Mouse (Mus musculus) adrenal gland, adult 18-20 months (tissue): Measurements from ENCODE around the gene Tmem179. TPM values are rescaled to one million over a fixed set of nuclear protein-coding genes. Genes with fewer than 3 reads are reported as not detected.
A peak's percentile ranks its signal among the peaks of the same experiment; 100 is the strongest.

ENCODE experiments used
- DNase-seq, 2 experiments: peaks; one replicate each; pipeline ENCODE4 v3.0.0; 2021 to 2022; ENCODE audit warnings: low spot score in 2 of 2
- total RNA-seq, 2 experiments: library from RNA; stranded (reverse); gene quantifications; 1 replicate in 1 of 2; 2 replicates in 1 of 2; pipeline ENCODE4 v1.2.3; 2021

The Tmem179 gene
- total RNA-seq, 2 experiments from 2014 or later, result 6.5 to 8.5 TPM

DNA sequence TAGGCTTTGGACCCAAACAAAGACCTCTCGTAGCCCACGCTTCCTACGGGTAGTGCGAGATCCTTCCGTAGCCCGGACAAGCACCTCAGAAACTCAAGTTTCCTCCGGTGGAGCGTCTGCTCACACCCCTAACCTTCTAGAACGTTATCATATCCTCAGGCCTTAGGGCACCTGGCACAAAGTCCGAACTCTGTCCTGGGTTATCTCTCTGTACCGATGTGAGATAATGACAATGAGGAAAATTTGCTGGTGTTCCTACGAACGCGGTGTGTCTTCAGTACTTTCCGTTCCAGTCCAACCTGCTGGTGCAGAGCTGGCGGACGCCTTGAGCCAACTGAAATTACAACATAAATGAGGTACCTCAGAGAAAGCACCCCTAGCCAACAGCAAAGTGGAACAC, 50.6 kb downstream of the Tmem179 start:
- no peak for DNase-seq

DNA sequence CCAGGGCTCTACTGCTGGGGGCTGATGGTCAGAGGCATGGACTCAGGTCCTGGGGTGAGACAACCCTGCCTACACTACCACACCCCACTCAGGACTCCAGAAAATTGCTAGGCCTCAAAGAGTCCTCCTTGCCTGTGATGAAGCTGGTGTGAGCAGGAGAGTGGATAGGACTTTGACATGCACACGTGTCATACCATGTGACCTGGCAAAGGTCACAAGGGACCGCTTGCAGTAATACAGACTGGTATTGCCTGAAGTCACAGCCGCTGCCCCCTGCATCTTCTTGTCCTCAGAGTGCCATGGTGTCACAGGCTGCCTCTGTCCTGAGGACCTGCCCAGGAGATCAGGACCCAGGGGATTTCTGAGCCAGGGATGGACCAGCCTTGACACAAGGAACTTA, 52.0 kb downstream of the Tmem179 start:
- no peak for DNase-seq

DNA sequence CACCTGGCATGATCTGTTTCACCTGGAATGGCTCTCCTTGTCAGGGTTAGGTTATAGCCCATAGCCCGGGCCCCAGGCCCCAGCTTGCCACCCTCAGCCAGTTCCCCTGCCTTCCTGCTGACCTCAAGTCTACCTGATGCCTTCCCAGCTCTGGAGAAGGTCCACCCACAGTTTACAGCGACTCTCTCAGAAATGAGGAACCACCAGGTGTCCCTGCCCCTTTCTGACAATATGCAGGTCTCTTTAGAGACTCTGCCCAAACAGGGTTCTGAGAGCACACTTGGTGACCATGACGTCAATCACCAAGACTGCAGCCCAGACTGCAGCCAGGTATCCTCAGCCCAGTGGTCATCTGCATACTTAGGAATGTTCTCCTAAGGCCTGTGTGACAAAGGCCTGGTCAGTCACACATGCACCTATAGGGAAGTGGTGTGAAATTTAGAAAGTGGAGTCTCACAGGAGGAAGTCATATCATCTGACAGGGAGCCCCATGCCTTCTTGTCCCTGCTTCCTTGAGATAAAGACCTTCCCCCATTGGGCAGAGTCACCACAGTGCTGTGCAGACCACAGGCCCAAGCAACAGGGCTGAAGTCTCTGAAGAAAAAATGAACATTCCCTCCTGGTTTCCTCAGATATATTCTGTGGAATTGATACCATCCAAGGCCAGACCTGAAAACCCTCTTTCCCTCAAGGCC, 52.6 kb downstream of the Tmem179 start:
- no peak for DNase-seq

DNA sequence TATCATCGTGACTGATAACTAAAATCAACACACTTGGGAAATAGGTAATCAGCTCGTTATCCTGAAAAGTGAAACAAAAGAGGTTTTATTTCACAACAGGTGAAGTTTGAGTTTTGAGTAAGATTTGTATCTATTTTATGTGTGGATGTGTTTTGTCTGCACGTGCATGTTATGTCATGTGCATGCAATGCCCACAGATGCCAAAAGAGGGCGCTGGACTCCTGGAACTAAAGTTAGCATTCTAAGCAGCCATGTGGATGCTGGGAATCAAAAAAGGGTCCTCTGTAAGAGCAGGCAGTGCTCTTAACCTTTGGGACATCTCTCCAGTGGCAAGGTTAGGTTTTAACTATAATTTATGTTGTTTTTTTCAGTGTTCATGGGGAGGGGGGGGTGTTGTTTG, 53.3 kb downstream of the Tmem179 start:
- DNase-seq, result no peak

DNA sequence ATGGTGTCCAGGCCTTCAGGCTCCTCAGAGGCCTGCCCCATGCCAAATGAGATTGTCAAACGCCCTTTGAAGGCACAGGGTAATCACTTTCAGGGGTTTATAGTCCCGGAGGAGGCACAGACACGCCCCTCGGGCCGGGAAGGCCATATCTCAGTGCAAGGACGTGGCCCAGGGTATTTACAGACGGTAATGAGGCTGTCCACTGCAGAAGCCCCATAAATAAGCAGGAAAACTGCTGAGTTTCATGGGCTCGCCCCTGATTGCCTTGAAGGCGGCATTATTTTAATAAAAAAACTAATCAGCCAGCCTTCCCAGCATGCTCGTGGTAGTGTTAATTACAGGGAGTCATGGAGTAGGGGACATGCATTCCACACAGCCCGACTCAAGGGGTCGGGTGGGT, 54.1 kb downstream of the Tmem179 start:
- no peak for DNase-seq

DNA sequence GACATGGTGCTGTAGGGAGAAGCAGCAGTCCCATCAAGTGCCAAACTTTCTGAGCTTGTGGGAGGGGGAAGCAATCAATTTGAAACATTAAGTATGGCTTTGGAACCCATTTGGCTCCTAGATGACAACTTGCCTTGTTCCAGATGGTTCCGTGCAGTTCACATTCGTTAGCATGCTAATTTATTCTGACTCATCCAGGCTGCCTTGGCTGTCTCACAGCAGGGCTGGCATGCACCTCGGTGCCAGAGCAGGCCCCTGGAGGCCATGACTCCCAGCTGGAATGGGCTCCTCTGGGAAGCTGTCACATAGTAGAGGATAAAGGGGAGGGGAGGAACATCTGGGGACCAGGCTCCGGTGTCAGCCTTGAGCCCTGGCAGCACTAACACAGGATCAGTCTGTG, 58.7 kb downstream of the Tmem179 start:
- DNase-seq, result no peak

DNA sequence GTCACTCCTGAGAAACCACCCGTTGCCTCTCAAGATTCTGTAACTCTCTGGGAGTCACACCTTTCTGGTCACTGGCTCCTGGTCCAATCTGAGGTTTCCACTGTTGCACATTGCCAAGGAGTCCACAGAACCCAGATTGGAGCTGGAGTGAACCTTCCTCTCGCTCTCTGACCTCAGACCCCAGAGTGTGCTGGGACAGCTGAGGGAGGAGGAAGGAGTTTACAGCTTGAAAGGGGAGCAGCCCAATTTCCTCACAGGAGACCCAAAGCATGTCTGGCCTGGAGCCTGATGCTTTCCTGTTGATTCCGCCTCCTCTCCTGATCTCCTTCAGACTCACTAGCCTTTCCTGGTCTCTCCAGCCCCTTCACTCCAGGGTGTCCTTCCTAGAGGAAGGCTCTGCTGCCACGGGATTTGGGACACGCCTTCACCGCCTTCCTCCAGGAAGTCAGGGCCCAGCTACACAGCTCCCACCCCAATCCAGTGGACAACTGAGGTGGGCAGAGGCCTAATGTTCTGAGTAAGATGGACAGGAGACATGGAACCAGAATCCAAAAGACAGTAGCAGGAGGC, 60.3 kb downstream of the Tmem179 start:
- DNase-seq, result no peak

DNA sequence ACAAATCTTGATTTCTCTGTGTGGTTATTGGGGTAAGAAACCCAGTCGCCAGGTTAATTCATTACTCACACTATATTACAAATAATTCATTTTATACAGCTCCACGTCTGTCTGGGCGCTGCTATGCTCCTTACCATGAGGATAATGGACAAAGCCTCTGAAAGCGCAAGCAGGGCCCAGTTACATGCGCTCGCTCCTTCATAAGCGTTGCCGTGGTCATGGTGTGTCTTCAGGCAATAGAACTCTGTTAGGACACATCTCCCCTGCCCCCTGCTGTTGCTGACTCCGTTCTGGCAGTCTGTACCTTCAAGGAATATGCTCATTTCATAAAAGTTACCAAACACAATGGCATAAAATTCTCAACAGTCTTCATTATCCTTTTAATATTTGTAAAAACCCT, 64.7 kb downstream of the Tmem179 start:
- no peak for DNase-seq

DNA sequence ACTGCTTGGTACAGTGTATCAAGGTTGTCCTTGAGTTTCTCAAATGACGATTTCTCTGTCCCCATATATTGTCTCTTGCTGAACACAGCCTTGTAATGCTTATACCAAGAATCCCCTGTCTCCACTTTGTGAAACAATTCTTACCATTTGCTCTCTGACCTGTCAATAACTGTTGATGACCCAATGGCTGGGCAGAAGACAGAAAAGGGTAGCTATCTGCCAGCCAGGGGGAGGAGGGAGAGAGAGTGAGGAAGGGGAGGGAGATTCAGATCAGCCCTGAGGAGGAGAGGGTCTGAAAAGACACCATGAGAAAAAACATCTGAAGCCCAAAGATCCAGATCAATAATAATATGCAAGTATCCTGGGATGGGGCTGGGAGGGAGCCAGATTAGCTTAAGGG, 65.2 kb downstream of the Tmem179 start:
- no peak for DNase-seq

DNA sequence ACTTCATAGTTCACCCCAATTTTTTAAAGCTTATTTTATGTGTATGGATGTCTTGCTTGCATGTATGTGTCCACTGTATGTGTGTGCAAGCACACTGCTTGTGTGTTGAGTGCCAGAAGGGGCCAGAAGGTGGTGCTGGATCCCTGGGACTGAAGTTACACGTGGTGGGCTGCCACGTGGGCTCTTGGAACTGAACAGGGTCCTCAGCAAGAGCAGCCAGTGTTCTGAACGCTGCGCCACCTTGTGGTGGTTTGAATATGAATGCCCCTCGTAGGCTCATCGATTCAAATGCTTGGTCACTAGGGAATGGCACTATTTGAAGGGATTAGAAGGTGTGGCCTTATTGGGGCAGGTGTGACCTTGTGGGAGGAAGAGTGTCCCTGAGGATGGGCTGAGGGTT, 65.7 kb downstream of the Tmem179 start:
- DNase-seq, result peak; percentile 32 to 52

Other genes with a start within 250 kb of the Tmem179 start
- 100 to 1,000 TPM in 1 of 2 experiments, 10 to 100 TPM in 1; 25.0 to 131 TPM for gene A530016L24Rik, start 27.3 kb downstream of the Tmem179 start, total RNA-seq
- gene Inf2, start 72.0 kb upstream of the Tmem179 start, total RNA-seq, result 10 to 100 TPM; 25.2 to 29.7 TPM
- 10 to 100 TPM; 17.1 to 31.3 TPM for gene Adssl1, start 103.3 kb upstream of the Tmem179 start, total RNA-seq
- gene Siva1, start 127.9 kb upstream of the Tmem179 start, total RNA-seq, result 10 to 100 TPM; 36.6 to 43.6 TPM
- gene Akt1, start 158.1 kb upstream of the Tmem179 start, total RNA-seq, result 100 to 1,000 TPM; 184 to 355 TPM
- 1 to 10 TPM; 4.5 to 6.9 TPM for gene Zbtb42, start 162.1 kb upstream of the Tmem179 start, total RNA-seq
- gene Cep170b, start 203.7 kb upstream of the Tmem179 start, total RNA-seq, result 10 to 100 TPM; 36.4 to 48.5 TPM
- gene Pld4, start 243.9 kb upstream of the Tmem179 start, total RNA-seq, result 10 to 100 TPM; 11.2 to 18.1 TPM